Mouse (Mus musculus): ENCODE results near the gene Anp32e. TPM values are rescaled to one million over a fixed set of nuclear protein-coding genes. Genes with fewer than 3 reads are reported as not detected.
A peak's percentile ranks its signal among the peaks of the same experiment; 100 is the strongest.

Gene Anp32e
- polyA plus RNA-seq, 1 experiment from 2014 or later, result 328 TPM

DNA sequence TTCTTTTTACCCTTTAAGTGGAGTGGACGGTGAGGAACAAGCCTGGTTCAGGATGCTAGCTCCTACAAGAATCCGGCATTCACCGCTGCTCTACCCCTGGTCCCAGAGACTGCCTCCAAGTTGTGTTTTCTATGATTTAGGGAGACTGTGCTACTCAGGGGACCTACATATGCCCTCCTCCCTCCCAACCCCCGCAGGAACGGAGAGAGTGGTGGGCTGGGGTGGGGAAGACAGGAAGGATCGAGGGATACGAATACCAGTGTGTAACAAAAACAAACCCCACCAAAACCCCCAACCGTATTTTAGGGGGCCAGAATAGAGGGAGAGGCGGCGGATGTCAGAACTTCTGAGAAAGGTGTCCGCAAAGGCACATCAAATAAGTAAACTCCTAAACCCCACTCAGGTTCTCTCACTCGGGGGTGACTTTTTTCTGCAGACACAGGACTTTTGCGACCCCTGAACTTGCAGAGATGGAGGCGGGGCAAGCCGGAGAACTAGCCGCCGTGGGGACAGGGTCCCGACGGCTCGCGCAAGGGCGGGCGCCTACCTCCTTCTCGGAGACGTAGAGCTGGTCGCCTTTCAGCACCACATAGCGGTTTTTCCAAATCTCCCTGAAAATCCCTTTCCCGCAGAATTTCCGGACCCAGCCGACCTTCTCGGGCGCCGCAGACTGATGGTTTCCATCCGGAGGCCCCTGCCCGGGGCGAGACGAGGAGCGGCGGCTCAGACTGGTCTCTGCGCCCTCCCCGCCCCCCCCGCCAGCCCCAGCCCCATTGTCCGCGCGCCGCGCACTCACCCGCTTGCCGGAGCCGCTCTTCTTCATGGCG lies 66.1 kb downstream of the Anp32e start:
- Histone ChIP-seq H3K4me1 (peaks cover 48% of the 10 kb centered on the region), H3K4me3 (peak overlapping the region; percentile 78), H3K9ac (replicated peaks) (peak overlapping the region; percentile 98), H3K27me3 (no peaks in the 10 kb centered on the region), H3K27ac (replicated peaks) (peak overlapping the region; percentile 97), H3K36me3 (peaks cover 25% of the 10 kb centered on the region), H3K9me3 (no peaks in the 10 kb centered on the region), H3K4me2 (replicated peaks) (peak overlapping the region; percentile 93)
- WGBS, result 1% methylated on average over 37 of the region's 51 CpGs
- peak; percentile 80 for ATAC-seq (ENCODE audit: low FRiP score, low read depth)

DNA sequence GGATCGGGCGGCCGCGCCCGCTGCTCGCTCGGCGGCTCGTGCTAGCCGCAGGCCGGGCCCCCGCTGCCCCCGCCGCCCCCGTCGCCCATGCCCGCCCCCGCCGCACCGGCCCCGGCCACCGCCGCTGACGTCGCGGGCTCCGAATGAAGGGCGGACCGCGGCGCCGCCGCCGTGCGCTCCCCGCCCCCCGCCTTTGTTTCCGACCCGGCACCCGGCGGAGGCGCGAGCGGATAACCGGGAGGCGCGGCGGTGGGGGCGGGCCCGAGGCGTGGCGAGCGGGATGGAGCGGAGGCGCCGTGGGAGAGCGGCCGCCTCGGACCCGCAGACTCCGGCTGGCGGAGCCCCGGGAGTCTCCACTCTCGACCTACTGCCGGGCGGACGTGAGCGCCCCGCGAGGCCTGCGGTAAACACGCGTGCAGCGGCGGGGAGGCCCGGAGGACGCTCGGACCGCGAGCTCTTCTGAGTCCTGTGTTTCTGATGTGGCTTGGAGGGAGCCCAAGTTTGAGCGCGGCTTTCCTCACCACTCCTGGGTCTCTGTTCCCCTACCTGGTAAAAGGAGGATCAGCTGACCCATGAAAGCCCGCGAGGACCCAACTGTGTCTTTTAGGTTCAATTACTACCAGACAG lies 66.9 kb downstream of the Anp32e start, which contains the start of gene Plekho1:
Gene Plekho1, minus strand, starts transcription at position 200 of the 627 bp plus-strand sequence.
- peak within 1 kb of the TSS; percentile 97 for H3K27ac ChIP-seq (replicated peaks)
- H3K9me3 ChIP-seq, result no peaks in the 10 kb centered on the region
- peak within 1 kb of the TSS; percentile 78 for H3K4me3 ChIP-seq
- H3K9ac ChIP-seq (replicated peaks), result peak within 1 kb of the TSS; percentile 98
- WGBS, result under 1% methylated on average over 36 of the region's 84 CpGs
- peaks cover 17% of the 10 kb centered on the region for H3K36me3 ChIP-seq
- peak within 1 kb of the TSS; percentile 93 for H3K4me2 ChIP-seq (replicated peaks)
- ATAC-seq (ENCODE audit: low FRiP score, low read depth), result peak; percentile 77
- no peaks in the 10 kb centered on the region for H3K27me3 ChIP-seq
- H3K4me1 ChIP-seq, result peaks cover 50% of the 10 kb centered on the region

DNA sequence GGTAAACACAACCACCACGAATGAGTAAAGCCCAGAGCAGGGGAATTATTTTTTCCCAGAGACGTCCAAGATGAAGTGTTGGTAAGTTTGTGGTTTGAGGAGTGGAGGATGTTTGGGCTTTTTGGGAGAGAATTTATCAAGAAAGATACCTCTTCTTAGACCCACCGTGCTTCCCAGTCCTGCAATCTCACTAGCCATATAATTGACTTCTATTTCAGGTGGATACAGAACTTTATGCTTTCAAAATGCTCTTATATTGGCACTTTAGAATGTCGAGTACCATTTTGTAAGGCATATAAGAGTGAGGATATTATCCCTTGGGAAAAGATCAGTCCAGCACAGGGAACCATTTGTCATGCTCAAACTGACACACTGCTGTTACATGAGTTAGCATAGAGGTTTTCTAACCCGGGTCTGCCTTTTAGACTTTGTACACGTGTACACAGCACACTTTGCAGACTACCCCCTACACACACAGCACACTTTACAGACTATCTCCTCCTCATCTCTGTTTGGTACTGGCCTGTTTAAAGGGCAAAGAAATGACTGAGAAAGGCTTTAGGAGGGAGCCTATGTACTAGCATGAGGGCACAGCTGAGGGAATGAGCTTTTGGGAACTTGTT lies 67.5 kb downstream of the Anp32e start:
- Histone ChIP-seq H3K4me1 (peaks cover 53% of the 10 kb centered on the region), H3K9me3 (no peaks in the 10 kb centered on the region), H3K4me3 (peak overlapping the region; percentile 78), H3K27ac (replicated peaks) (peak overlapping the region; percentile 97), H3K27me3 (no peaks in the 10 kb centered on the region), H3K36me3 (peaks cover 11% of the 10 kb centered on the region), H3K4me2 (replicated peaks) (peak overlapping the region; percentile 93), H3K9ac (replicated peaks) (peak overlapping the region; percentile 98)
- ATAC-seq (ENCODE audit: low FRiP score, low read depth), result 0 out of 2 replicates have a peak, but pooled peaks have one; percentile 18
- 9% methylated on average over 6 of the region's 6 CpGs for WGBS

Other genes starting within 250 kb of the Anp32e start
- 1.3 and 1.5 TPM in 2 replicates for gene Adamtsl4, start 241.3 kb upstream of the Anp32e start, polyA plus RNA-seq (2016; fragmentation: Nextera tagmentation; extraction: Ambion mirVana)
- gene Ecm1, start 189.7 kb upstream of the Anp32e start, polyA plus RNA-seq (2016; fragmentation: Nextera tagmentation; extraction: Ambion mirVana), result 12.8 and 14.2 TPM in 2 replicates
- 50.5 and 52.3 TPM in 2 replicates for gene Tars2, start 169.0 kb upstream of the Anp32e start, polyA plus RNA-seq (2016; fragmentation: Nextera tagmentation; extraction: Ambion mirVana)
- 29.2 and 29.4 TPM in 2 replicates for gene Rprd2, start 110.4 kb upstream of the Anp32e start, polyA plus RNA-seq (2016; fragmentation: Nextera tagmentation; extraction: Ambion mirVana)
- 55.8 and 61.1 TPM in 2 replicates for gene Prpf3, start 73.4 kb upstream of the Anp32e start, polyA plus RNA-seq (2016; fragmentation: Nextera tagmentation; extraction: Ambion mirVana)
- 341 and 343 TPM in 2 replicates for gene Mrps21, start 57.7 kb upstream of the Anp32e start, polyA plus RNA-seq (2016; fragmentation: Nextera tagmentation; extraction: Ambion mirVana)
- gene Ciart, start 47.0 kb upstream of the Anp32e start, polyA plus RNA-seq (2016; fragmentation: Nextera tagmentation; extraction: Ambion mirVana), result 3.9 and 4.7 TPM in 2 replicates
- gene BC028528, start 37.2 kb upstream of the Anp32e start, polyA plus RNA-seq (2016; fragmentation: Nextera tagmentation; extraction: Ambion mirVana), result 10.2 and 12.4 TPM in 2 replicates
- gene Aph1a, start 35.3 kb upstream of the Anp32e start, polyA plus RNA-seq (2016; fragmentation: Nextera tagmentation; extraction: Ambion mirVana), result 29.7 and 33.8 TPM in 2 replicates
- gene Car14, start 24.6 kb upstream of the Anp32e start, polyA plus RNA-seq (2016; fragmentation: Nextera tagmentation; extraction: Ambion mirVana), result 19.2 and 19.5 TPM in 2 replicates
- 80.1 and 82.5 TPM in 2 replicates for gene Plekho1, start 66.8 kb downstream of the Anp32e start, polyA plus RNA-seq (2016; fragmentation: Nextera tagmentation; extraction: Ambion mirVana)
- 39.7 and 51.2 TPM in 2 replicates for gene Vps45, start 129.2 kb downstream of the Anp32e start, polyA plus RNA-seq (2016; fragmentation: Nextera tagmentation; extraction: Ambion mirVana)
- 16.2 and 19.1 TPM in 2 replicates for gene Otud7b, start 175.3 kb downstream of the Anp32e start, polyA plus RNA-seq (2016; fragmentation: Nextera tagmentation; extraction: Ambion mirVana)
- gene Mtmr11, start 232.8 kb downstream of the Anp32e start, polyA plus RNA-seq (2016; fragmentation: Nextera tagmentation; extraction: Ambion mirVana), result 13.9 and 16.0 TPM in 2 replicates
- 173 and 181 TPM in 2 replicates for gene Sf3b4, start 243.1 kb downstream of the Anp32e start, polyA plus RNA-seq (2016; fragmentation: Nextera tagmentation; extraction: Ambion mirVana)